Mouse (Mus musculus): ENCODE results near the gene Mecom. TPM values are rescaled to one million over a fixed set of nuclear protein-coding genes. Genes with fewer than 3 reads are reported as not detected.
A peak's percentile ranks its signal among the peaks of the same experiment; 100 is the strongest.

Gene Mecom
- polyA plus RNA-seq, 1 experiment from 2014 or later = 22.4 TPM

- H3K27ac ChIP-seq (ENCODE audit: low read length) = no peak overlapping the region
- no peak for TF ChIP-seq EP300 (IDR thresholded peaks at IDR 0.05)
- TF ChIP-seq CTCF (IDR thresholded peaks at IDR 0.05) = no peak
- no peaks in the 10 kb centered on the region for H3K27me3 ChIP-seq (replicated peaks; ENCODE audit: insufficient read depth, low read length)
- H3K9me3 ChIP-seq (ENCODE audit: low read length) = no peaks in the 10 kb centered on the region
- peaks cover 5% of the 10 kb centered on the region; the same call in 1 of the 2 replicates for H3K4me1 ChIP-seq (ENCODE audit: insufficient read depth, low read depth, low read length)
- no peak overlapping the region for H3K4me2 ChIP-seq (replicated peaks; ENCODE audit: low read depth, low read length)
- no peak for DNase-seq (ENCODE audit: low spot score)
- no peak for ATAC-seq
- 47% methylated on average over 12 of the region's 12 CpGs for WGBS
- no peak overlapping the region for H3K4me3 ChIP-seq (ENCODE audit: low read depth, low read length)
- H3K9ac ChIP-seq (replicated peaks; ENCODE audit: low read depth) = no peak overlapping the region
- no peaks in the 10 kb centered on the region for H3K36me3 ChIP-seq (ENCODE audit: insufficient read depth, low read length)
These were observed 355.4 kb downstream of the Mecom start for GRCm38 (mm10) chr3:30192294-30193007.

- TF ChIP-seq CTCF (IDR thresholded peaks at IDR 0.05) = no peak
- no peak for TF ChIP-seq EP300 (IDR thresholded peaks at IDR 0.05)
- Histone ChIP-seq H3K9me3 (ENCODE audit: low read length) (no peaks in the 10 kb centered on the region), H3K4me3 (ENCODE audit: low read depth, low read length) (no peak overlapping the region), H3K27ac (ENCODE audit: low read length) (no peak overlapping the region), H3K27me3 (replicated peaks; ENCODE audit: insufficient read depth, low read length) (no peaks in the 10 kb centered on the region), H3K4me2 (replicated peaks; ENCODE audit: low read depth, low read length) (no peak overlapping the region), H3K4me1 (ENCODE audit: insufficient read depth, low read depth, low read length) (peaks cover 5% of the 10 kb centered on the region; the same call in 1 of the 2 replicates), H3K36me3 (ENCODE audit: insufficient read depth, low read length) (no peaks in the 10 kb centered on the region), H3K9ac (replicated peaks; ENCODE audit: low read depth) (no peak overlapping the region)
- WGBS = 57% methylated on average over 2 of the region's 2 CpGs
- DNase-seq (ENCODE audit: low spot score) (no peak), ATAC-seq (no peak)
These were observed 358.5 kb downstream of the Mecom start for GRCm38 (mm10) chr3:30189325-30189724.

- TF ChIP-seq CTCF (IDR thresholded peaks at IDR 0.05) = no peak
- TF ChIP-seq EP300 (IDR thresholded peaks at IDR 0.05) = peak; percentile 47; the same call in 1 of the 2 replicates
- H3K4me1 ChIP-seq (ENCODE audit: insufficient read depth, low read depth, low read length) = peaks cover 5% of the 10 kb centered on the region; the same call in 1 of the 2 replicates
- H3K9me3 ChIP-seq (ENCODE audit: low read length) = no peaks in the 10 kb centered on the region
- peak; percentile 55 for DNase-seq (ENCODE audit: low spot score)
- no peak overlapping the region for H3K4me3 ChIP-seq (ENCODE audit: low read depth, low read length)
- 29% methylated on average over 5 of the region's 5 CpGs for whole genome bisulfite sequencing
- H3K9ac ChIP-seq (replicated peaks; ENCODE audit: low read depth) = no peak overlapping the region
- H3K4me2 ChIP-seq (replicated peaks; ENCODE audit: low read depth, low read length) = no peak overlapping the region
- H3K27ac ChIP-seq (ENCODE audit: low read length) = no peak overlapping the region
- H3K27me3 ChIP-seq (replicated peaks; ENCODE audit: insufficient read depth, low read length) = no peaks in the 10 kb centered on the region
- no peaks in the 10 kb centered on the region for H3K36me3 ChIP-seq (ENCODE audit: insufficient read depth, low read length)
- ATAC-seq = peak; percentile 46
These were observed 359.9 kb downstream of the Mecom start for GRCm38 (mm10) chr3:30187812-30188469.

- no peaks in the 10 kb centered on the region for H3K36me3 ChIP-seq (ENCODE audit: insufficient read depth, low read length)
- H3K27me3 ChIP-seq (replicated peaks; ENCODE audit: insufficient read depth, low read length) = no peaks in the 10 kb centered on the region
- no peak overlapping the region for H3K27ac ChIP-seq (ENCODE audit: low read length)
- no peak for TF ChIP-seq CTCF (IDR thresholded peaks at IDR 0.05)
- TF ChIP-seq EP300 (IDR thresholded peaks at IDR 0.05) = peak; percentile 68
- DNase-seq (ENCODE audit: low spot score) (peak; percentile 72), ATAC-seq (peak; percentile 93)
- H3K4me1 ChIP-seq (ENCODE audit: insufficient read depth, low read depth, low read length) = 0 out of 2 replicates have a peak, but pooled peaks cover 3% of the 10 kb centered on the region
- H3K4me2 ChIP-seq (replicated peaks; ENCODE audit: low read depth, low read length) = no peak overlapping the region
- H3K9ac ChIP-seq (replicated peaks; ENCODE audit: low read depth) = no peak overlapping the region
- H3K4me3 ChIP-seq (ENCODE audit: low read depth, low read length) = no peak overlapping the region
- no peaks in the 10 kb centered on the region for H3K9me3 ChIP-seq (ENCODE audit: low read length)
- 59% methylated on average over 8 of the region's 8 CpGs for WGBS
These were observed 365.9 kb downstream of the Mecom start for GRCm38 (mm10) chr3:30181807-30182481.

DNA sequence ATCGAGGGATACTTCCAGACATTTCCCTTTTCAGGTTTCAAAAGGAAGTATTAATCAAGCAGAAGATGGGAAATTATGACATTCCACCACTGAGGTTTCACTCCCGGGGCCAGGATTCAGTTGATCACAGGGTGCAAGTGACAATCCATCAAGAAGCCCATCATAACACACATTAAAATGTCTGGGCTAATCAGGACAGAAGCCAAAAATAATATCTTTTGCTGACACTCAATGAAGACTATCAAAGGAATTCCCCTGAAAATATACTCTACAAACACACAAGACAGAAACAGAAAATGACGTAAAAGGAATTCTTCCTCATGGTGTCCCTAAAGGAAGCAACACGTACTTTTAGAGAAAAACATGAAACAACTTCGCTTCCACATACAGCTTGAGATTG, 371.2 kb downstream of the Mecom start:
- Histone ChIP-seq H3K27ac (ENCODE audit: low read length) (no peak overlapping the region), H3K36me3 (ENCODE audit: insufficient read depth, low read length) (no peaks in the 10 kb centered on the region), H3K9ac (replicated peaks; ENCODE audit: low read depth) (no peak overlapping the region), H3K9me3 (ENCODE audit: low read length) (no peaks in the 10 kb centered on the region), H3K4me1 (ENCODE audit: insufficient read depth, low read depth, low read length) (0 out of 2 replicates have a peak, but pooled peaks cover 3% of the 10 kb centered on the region), H3K27me3 (replicated peaks; ENCODE audit: insufficient read depth, low read length) (no peaks in the 10 kb centered on the region), H3K4me3 (ENCODE audit: low read depth, low read length) (no peak overlapping the region), H3K4me2 (replicated peaks; ENCODE audit: low read depth, low read length) (no peak overlapping the region)
- TF ChIP-seq CTCF (IDR thresholded peaks at IDR 0.05) (no peak), EP300 (IDR thresholded peaks at IDR 0.05) (peak; percentile 40; the same call in 1 of the 2 replicates)
- peak; percentile 54 for DNase-seq (ENCODE audit: low spot score)
- 42% methylated on average over 5 of the region's 5 CpGs for WGBS
- ATAC-seq = peak; percentile 16; the same call in 1 of the 2 replicates

DNA sequence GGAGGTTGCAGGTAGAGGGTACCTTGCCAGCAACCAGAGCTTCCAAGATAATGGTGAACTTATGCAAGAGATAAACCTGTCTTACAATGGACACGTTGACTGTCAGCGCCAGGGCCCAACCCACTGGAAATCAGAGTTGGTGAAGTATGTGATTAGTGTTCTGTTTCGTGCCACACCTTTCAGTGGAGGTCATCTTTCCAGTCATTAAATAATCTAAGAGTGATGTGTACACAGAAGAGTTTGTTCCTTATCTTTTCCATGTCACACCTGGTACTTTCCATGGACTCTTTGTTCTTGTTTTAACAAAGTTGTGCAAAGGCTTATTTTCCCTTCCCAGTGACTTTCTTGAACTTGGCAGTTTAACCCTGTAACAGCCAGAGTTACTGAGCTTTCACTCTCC, 374.0 kb downstream of the Mecom start:
- 60% methylated on average over 3 of the region's 3 CpGs for WGBS
- TF ChIP-seq CTCF (IDR thresholded peaks at IDR 0.05) = no peak
- TF ChIP-seq EP300 (IDR thresholded peaks at IDR 0.05) = no peak
- DNase-seq (ENCODE audit: low spot score) = no peak

More for the DNA sequence above, 374.0 kb downstream of the Mecom start:
- ATAC-seq = no peak
- 0 out of 2 replicates have a peak, but pooled peaks cover 3% of the 10 kb centered on the region for H3K4me1 ChIP-seq (ENCODE audit: insufficient read depth, low read depth, low read length)
- no peaks in the 10 kb centered on the region for H3K9me3 ChIP-seq (ENCODE audit: low read length)
- no peak overlapping the region for H3K4me3 ChIP-seq (ENCODE audit: low read depth, low read length)
- no peaks in the 10 kb centered on the region for H3K36me3 ChIP-seq (ENCODE audit: insufficient read depth, low read length)
- H3K9ac ChIP-seq (replicated peaks; ENCODE audit: low read depth) = no peak overlapping the region
- no peak overlapping the region for H3K4me2 ChIP-seq (replicated peaks; ENCODE audit: low read depth, low read length)
- H3K27ac ChIP-seq (ENCODE audit: low read length) = no peak overlapping the region
- no peaks in the 10 kb centered on the region for H3K27me3 ChIP-seq (replicated peaks; ENCODE audit: insufficient read depth, low read length)
